Mouse (Mus musculus): ENCODE data around the gene Prdx5. TPM values are rescaled to one million over a fixed set of nuclear protein-coding genes. Genes with fewer than 3 reads are reported as not detected.

Gene Prdx5
- total RNA-seq, 2 experiments from 2014 or later, result 417 to 451 TPM

- DNase-seq, result no peak
These were observed 27.9 kb upstream of the Prdx5 start for GRCm38 (mm10) chr19:6937541-6938465.

GRCm38 (mm10) chr19:6936299-6936698, 26.4 kb upstream of the Prdx5 start:
- DNase-seq, result no peak

GRCm38 (mm10) chr19:6934195-6934977, 24.5 kb upstream of the Prdx5 start, which contains the start of gene Kcnk4:
Gene Kcnk4, minus strand, starts transcription at chr19:6934515.
- no peak for DNase-seq

GRCm38 (mm10) chr19:6933436-6934194, 23.7 kb upstream of the Prdx5 start:
- no peak for DNase-seq

DNA sequence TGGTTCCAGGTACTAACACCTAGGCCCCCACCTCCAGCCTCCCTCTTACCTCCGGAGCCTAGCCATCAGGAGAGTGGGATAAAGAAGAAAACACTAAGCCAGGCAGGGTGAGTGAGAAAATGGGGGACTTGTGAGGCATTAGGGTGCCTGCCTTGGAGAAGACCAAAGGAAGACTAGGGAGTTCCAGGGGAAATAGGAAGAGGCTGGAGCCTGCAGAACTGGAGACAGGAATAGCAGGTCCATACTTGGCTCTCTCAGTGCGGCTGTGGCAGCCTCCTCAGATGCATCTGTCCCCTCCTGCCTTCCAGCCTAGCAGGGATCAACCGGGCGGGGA, 23.2 kb upstream of the Prdx5 start:
- no peak for DNase-seq

DNA sequence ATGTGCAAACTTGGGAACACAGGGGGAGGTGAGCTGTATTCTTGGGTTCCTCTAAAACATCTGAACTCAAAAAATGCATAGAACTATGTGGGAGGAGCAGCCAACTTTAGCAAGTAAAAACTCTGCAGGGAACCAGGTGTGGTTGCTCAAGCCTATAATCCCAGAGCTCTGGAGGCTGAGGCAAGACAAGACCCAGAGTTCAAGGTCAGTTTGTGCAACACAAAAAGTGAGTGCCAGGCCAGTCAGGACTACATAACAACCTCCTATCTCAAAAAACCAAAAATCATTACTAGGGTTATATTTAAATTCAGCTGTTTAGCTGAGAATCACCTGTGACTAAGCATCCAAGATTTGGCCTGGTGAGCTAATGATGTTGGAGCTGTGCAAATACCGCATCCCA, 22.1 kb upstream of the Prdx5 start:
- no peak for DNase-seq

GRCm38 (mm10) chr19:6931002-6931401, 21.1 kb upstream of the Prdx5 start:
- DNase-seq, result no peak

DNA sequence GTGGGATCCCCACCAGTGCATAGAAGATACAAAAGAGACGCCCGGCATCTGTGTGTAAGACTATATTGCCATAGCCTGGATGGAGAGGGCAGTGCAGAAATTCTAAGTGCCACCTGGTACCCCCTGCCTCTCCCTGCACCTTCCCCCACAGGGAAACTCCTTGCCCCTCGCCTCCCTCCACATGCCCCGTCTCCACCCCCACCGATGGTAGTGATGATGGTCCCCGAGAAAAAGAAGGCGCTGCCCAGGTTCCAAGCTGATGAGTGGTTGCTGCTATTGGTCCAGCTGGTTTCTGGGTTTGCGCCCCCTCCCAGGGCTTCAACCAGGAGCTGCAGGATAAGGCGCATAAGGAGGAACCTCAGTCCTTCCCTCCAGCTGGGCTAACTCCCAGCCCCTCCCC, 18.2 kb upstream of the Prdx5 start:
- no peak for DNase-seq

- DNase-seq, result peak; percentile 64
These were observed 16.8 kb upstream of the Prdx5 start for GRCm38 (mm10) chr19:6926559-6927255.

GRCm38 (mm10) chr19:6925611-6926329, 15.9 kb upstream of the Prdx5 start:
- DNase-seq, result no peak

DNA sequence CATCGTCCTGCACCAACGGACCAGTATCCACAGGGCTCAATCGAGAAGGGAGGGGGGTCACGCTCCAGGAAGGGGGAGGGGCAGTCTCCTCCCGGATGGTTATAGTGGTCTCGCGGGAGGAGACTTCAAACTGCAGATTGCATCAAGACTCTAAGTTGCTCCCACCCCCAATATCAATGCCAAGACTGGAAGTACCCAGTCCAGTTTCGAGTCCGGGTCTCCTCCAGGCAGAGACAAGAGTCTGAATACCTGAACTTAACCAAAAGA, 15.3 kb upstream of the Prdx5 start, which contains the start of gene Catsperz:
Catsperz (minus strand) TSS at position 74 of the 267 bp plus-strand sequence.
- DNase-seq, result no peak

- DNase-seq, result peak; percentile 94
These were observed 14.8 kb upstream of the Prdx5 start for GRCm38 (mm10) chr19:6924461-6925306.

DNA sequence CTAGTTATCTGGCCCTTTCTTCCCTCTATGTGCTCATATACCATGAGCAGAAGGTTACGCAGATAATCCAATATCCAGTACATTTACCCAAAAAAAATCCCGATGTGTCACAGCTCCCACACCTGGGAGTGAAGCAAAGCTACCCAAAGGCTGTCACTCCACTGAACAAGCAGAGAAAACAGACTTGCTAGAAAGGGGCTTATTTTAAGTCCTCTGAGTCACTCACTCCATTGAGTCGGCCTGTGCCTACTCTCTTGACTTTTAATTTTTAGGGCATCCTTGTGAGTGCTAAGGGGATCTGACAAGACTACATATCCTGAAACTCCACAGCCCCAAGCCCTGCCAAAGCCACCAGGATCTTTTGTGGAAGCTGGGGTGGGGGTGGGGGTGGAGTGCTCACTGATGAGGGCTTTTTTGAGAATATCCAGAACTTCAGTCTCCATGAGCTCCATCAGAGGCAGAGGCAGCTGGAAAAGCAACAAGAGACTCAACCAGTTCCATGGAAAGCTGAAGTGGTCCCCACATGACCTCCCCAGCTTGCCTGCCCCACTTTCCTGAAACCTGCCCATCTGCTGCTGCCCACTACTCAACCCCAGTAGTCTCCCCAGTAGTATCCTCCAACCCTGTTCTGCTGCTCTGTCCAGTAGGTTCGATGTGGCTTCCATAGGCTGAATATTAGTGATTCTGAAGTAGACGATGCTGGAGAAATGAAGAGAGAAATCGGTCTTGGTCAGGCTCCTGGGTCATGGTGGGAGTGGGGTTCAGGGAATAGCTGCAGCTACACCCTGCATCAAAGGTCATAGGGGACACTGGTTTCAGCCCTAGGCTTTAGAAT, 13.2 kb upstream of the Prdx5 start:
- DNase-seq, result no peak

DNA sequence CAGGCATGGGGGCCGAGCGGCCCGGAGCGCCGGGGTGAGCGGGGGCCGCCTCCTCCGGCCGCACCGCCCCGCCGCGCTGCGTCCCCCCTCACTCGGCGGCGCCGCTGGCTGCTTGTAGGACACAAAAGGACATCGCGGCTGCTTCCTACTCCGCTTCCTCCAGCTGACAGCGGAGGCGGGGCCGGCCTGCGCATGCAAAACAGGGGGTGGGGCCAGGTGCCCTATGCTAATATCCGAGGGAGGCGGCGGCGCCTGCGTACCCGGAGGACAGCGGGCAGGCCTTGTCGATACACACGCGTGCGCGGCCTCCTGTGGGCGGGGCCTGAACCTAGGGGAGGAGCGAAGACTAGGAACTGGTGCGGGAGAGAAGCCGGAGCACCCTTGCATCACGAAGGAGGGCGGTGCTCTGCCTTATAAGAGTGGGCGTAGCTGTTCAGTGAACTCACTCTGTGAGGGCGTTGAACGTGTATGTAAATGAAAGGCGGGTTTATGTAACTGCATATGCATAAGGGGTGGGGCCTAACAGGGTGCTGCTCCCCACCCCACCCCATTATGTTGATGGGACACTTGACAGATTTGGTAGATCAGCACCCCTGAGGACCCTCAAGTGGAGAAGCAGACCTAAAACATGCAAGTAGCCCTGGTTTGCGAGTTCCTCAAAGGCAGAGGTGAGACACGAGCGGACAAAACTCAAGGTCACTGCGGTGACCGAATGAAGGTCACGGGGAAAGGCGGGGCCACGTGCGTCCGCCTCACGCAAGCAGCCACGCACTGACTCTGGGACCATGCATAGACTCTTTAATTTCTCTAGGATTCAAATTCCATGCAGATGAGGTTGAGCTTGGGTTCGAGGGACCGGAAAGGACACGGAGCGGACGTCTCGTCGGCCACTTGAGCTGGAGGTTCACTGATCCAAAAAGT, 12.0 kb upstream of the Prdx5 start, which contains the start of gene Esrra:
Esrra (minus strand) TSS at position 167 of the 921 bp plus-strand sequence.
- DNase-seq, result peak; percentile 100

GRCm38 (mm10) chr19:6920741-6921636, 11.1 kb upstream of the Prdx5 start:
- DNase-seq, result no peak

- DNase-seq, result peak; percentile 85
These were observed 10.2 kb upstream of the Prdx5 start for GRCm38 (mm10) chr19:6919876-6920740.

All from adrenal gland, postnatal 10 days (tissue).